Mouse (Mus musculus) heart, embryonic 11.5 days (tissue): ENCODE results near the gene Magi2. TPM values are rescaled to one million over a fixed set of nuclear protein-coding genes. Genes with fewer than 3 reads are reported as not detected.

Experiments
- ATAC-seq: fragments of 200-750 bp; cut with Nextera tagmentation; replicated peaks from 2 replicates; pipeline ENCODE4 v1.8.0; 2017; ENCODE audit warnings: moderate library complexity; ENCODE audit not compliant: insufficient number of reproducible peaks, low FRiP score, low TSS enrichment
- H3K27ac ChIP-seq: fragments of 300-500 bp; sonication (generic); 2 replicates; pipeline ENCODE4 v1.5.1; 2014; ENCODE audit warnings: mild to moderate bottlenecking, low read depth, low read length
- H3K27me3 ChIP-seq: fragments of 300-500 bp; sonication (generic); 2 replicates; pipeline ENCODE4 v1.6.1; 2014; ENCODE audit warnings: mild to moderate bottlenecking, low read length, mixed read lengths; ENCODE audit not compliant: control insufficient read depth, insufficient read depth
- H3K36me3 ChIP-seq: fragments of 300-500 bp; sonication (generic); 2 replicates; pipeline ENCODE4 v1.6.1; 2014; ENCODE audit warnings: mild to moderate bottlenecking, low read length, moderate library complexity, mixed read lengths; ENCODE audit not compliant: control insufficient read depth, insufficient read depth
- H3K4me1 ChIP-seq: fragments of 300-500 bp; sonication (generic); 2 replicates; pipeline ENCODE4 v1.6.1; 2014; ENCODE audit warnings: low read length; ENCODE audit not compliant: control insufficient read depth, insufficient read depth
- H3K4me2 ChIP-seq: fragments of 300-500 bp; sonication (generic); 2 replicates; pipeline ENCODE4 v1.6.1; 2014; ENCODE audit warnings: mild to moderate bottlenecking, moderate library complexity
- H3K4me3 ChIP-seq: fragments of 300-500 bp; sonication (generic); 2 replicates; pipeline ENCODE4 v1.5.1; 2014; ENCODE audit warnings: low read depth, low read length
- H3K9ac ChIP-seq: fragments of 300-500 bp; sonication (generic); 2 replicates; pipeline ENCODE4 v1.6.1; 2014; ENCODE audit warnings: mild to moderate bottlenecking, low read depth, low read length, moderate library complexity
- H3K9me3 ChIP-seq: fragments of 300-500 bp; sonication (generic); replicated peaks from 2 replicates; pipeline ENCODE4 v1.6.1; 2016; ENCODE audit warnings: low read length; ENCODE audit not compliant: control insufficient read depth
- WGBS: fragments of 180-500 bp; shearing (Covaris S2); extraction: QIAGEN DNeasy Blood & Tissue Kit; methylation state at CpG from one replicate; pipeline ENCODE4 v1.1.7; 2014; ENCODE audit not compliant: insufficient replicate concordance; 5-methylcytosine and 5-hydroxymethylcytosine counted together
- polyA plus RNA-seq: library from polyadenylated mRNA; unstranded; fragments of >200 nt; fragmentation: Nextera tagmentation; extraction: Ambion mirVana; gene quantifications from 2 replicates; pipeline ENCODE4 v1.2.1, GENCODE M21; 2014

Magi2 gene
- polyA plus RNA-seq, 1 experiment from 2014 or later = 2.5 TPM

DNA sequence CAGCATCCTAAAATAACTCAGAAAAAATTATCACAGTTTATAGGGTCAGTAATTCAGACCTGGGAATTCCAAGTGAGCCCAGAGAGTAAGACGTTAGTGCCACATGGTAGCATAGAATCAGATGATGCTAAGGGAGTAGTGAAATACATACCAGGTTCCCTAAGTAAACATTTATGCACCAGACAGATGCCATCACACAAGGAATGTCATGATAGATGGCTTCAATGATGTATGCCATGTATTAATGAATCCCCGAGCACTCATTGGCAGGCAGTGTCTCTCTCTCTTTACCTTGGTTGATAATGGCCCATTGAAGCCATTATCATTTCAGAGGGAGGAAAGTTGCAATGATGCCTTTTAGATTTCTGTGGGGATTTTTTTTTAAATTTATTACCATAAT is 490.5 kb downstream of the Magi2 start:
- ATAC-seq = no peak
- no peaks in the 10 kb centered on the region for H3K4me1 ChIP-seq
- 89% methylated on average over 2 of the region's 2 CpGs for WGBS
- H3K27me3 ChIP-seq = no peaks in the 10 kb centered on the region
- no peak overlapping the region for H3K27ac ChIP-seq
- no peaks in the 10 kb centered on the region for H3K9me3 ChIP-seq
- H3K4me2 ChIP-seq = no peak overlapping the region
- H3K9ac ChIP-seq = no peak overlapping the region
- no peak overlapping the region for H3K4me3 ChIP-seq
- H3K36me3 ChIP-seq = no peaks in the 10 kb centered on the region

DNA sequence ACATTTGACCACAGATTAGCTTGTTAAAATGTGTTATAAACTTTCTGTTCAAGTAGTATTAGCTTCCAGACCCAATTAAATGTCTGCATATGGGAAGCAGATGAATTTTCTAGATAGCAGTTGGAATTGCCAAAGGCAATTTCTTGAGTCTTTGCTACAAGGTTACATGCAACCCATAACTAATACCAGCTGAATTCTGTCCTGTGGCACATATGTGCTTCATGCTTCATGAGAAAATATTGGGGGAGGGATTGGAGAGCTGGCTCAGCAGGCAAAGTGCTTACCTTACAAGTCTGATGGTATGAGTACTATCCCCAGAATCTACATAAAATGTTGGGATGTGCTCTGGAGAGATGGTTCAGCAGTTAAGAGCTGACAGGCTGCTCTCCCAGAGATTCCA is 499.4 kb downstream of the Magi2 start:
- Histone ChIP-seq H3K9ac (no peak overlapping the region), H3K4me3 (no peak overlapping the region), H3K4me2 (no peak overlapping the region), H3K9me3 (no peaks in the 10 kb centered on the region), H3K4me1 (no peaks in the 10 kb centered on the region), H3K27me3 (no peaks in the 10 kb centered on the region), H3K36me3 (no peaks in the 10 kb centered on the region), H3K27ac (no peak overlapping the region)
- no peak for ATAC-seq

DNA sequence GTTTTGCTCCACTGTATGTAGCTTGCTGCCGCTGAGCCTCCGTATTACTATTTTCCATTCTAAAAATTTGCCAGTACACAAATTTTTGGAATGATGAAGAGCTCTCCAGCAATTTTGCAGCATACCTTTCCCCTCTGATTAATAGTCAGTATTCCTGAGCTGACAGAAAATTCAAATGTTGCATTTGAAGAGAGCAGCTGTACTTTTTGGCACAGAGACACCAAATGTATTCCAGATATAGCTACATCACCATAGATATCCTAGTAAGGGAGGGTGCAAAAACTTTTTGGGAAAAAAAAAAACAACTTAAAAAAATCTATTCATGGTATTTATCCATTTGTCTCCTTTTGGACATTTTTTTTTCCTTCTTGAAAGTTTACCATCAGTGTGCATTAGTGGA is 518.5 kb downstream of the Magi2 start:
- no peaks in the 10 kb centered on the region for H3K27me3 ChIP-seq
- WGBS = 91% methylated on average over 2 of the region's 2 CpGs
- H3K4me2 ChIP-seq = no peak overlapping the region
- H3K4me1 ChIP-seq = no peaks in the 10 kb centered on the region
- H3K9me3 ChIP-seq = no peaks in the 10 kb centered on the region
- no peak overlapping the region for H3K4me3 ChIP-seq
- no peak overlapping the region for H3K27ac ChIP-seq
- no peak overlapping the region for H3K9ac ChIP-seq
- ATAC-seq = no peak
- no peaks in the 10 kb centered on the region for H3K36me3 ChIP-seq

DNA sequence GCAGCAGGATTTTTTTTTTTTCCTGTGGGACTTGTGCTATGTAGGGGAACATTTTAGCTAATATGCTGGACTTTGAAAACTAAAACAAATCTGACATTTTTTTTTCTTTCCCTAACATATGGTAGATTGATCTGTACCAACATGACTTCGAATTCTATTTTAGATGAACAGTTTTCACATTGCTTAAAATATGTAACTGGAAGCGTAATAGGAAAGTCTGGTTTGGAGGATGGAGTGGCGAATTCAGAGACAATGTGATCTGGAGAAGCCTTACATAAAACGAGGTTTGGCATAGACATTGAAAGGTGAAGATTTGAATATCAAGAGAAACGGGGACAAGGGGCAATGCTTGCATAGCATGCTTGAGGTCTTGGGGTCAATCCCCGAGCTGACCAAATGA is 519.1 kb downstream of the Magi2 start:
- Histone ChIP-seq H3K9me3 (no peaks in the 10 kb centered on the region), H3K27ac (no peak overlapping the region), H3K4me2 (no peak overlapping the region), H3K4me3 (no peak overlapping the region), H3K4me1 (no peaks in the 10 kb centered on the region), H3K27me3 (no peaks in the 10 kb centered on the region), H3K9ac (no peak overlapping the region), H3K36me3 (no peaks in the 10 kb centered on the region)
- ATAC-seq = no peak
- WGBS = 73% methylated on average over 6 of the region's 6 CpGs

DNA sequence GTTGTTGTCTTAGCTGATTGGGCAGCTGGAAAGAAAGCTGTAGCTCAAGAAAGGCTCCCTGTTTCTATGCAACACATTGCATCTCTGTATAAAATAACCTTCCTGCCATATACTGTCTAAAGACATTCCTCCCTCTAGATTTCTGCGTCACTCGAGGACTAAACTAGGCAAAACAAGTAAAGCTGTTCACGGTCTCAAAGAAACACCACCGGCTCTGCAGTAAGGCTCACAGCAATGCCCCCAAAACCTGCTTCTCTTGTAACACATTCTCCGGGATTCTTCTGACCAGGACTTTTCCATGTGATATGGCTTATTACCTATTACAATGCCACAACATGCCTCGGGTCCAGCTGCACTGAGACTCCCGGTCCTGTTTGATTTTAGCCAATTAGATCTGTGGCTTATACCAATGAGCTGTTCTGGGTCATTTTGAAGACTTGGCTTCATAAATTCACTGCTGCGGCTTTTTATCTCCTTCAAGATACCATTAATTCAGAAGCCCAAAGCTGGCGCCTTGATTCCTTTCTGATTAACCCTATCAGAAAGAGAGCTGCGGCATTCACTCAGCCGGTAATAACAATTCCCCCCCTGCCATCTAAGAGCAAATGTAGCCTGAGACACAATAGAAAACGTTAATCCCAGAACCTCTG is 520.2 kb downstream of the Magi2 start:
- H3K9ac ChIP-seq = no peak overlapping the region
- no peak for ATAC-seq
- H3K9me3 ChIP-seq = no peaks in the 10 kb centered on the region
- H3K4me1 ChIP-seq = no peaks in the 10 kb centered on the region
- no peaks in the 10 kb centered on the region for H3K36me3 ChIP-seq
- H3K4me2 ChIP-seq = no peak overlapping the region
- H3K27me3 ChIP-seq = no peaks in the 10 kb centered on the region
- H3K27ac ChIP-seq = no peak overlapping the region
- 70% methylated on average over 12 of the region's 12 CpGs for WGBS
- no peak overlapping the region for H3K4me3 ChIP-seq

DNA sequence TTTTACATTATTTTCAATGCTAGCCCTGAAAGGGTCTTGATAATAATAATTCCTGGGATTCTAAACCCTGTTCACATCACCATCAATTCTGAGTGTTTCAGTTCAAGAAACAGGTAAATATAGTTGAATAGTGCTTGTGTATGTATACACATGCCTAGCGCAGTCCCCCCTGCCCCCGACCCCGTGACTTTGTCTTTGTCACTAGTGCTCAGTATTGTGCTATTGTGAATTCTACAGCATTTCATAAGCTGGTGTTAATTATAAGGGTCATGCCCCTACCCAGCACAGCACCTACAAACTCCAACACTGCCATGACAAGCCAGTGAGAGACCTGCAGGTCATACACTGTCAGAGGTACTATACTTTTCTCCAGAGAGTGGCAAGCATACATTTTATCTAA is 520.8 kb downstream of the Magi2 start:
- WGBS = 86% methylated on average over 3 of the region's 3 CpGs
- no peaks in the 10 kb centered on the region for H3K36me3 ChIP-seq
- no peaks in the 10 kb centered on the region for H3K27me3 ChIP-seq
- H3K4me3 ChIP-seq = no peak overlapping the region
- no peaks in the 10 kb centered on the region for H3K4me1 ChIP-seq
- H3K9ac ChIP-seq = no peak overlapping the region
- H3K27ac ChIP-seq = no peak overlapping the region
- H3K9me3 ChIP-seq = no peaks in the 10 kb centered on the region
- ATAC-seq = no peak
- no peak overlapping the region for H3K4me2 ChIP-seq

DNA sequence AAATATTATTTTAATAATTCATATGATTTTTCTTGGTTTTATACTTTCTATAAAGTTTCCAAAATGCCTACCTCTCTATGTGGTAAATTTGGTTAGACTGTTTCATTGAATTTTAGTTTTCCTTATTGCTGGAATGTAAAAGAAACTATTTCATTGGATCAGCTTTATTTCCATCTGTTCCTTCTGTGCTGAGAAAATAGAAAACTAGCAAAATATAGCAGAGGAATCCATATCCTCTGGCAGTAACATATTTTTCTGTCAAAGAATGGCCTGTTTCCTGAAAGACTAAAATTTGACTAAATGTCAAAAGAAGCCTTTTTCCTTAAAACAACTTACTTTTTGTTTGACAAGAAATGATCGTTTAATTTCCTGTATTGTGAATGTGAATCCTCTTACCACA is 552.4 kb downstream of the Magi2 start:
- no peak overlapping the region for H3K27ac ChIP-seq
- no peak overlapping the region for H3K4me3 ChIP-seq
- H3K27me3 ChIP-seq = no peaks in the 10 kb centered on the region
- no peaks in the 10 kb centered on the region for H3K36me3 ChIP-seq
- no peaks in the 10 kb centered on the region for H3K4me1 ChIP-seq
- ATAC-seq = no peak
- H3K4me2 ChIP-seq = no peak overlapping the region
- no peaks in the 10 kb centered on the region for H3K9me3 ChIP-seq
- H3K9ac ChIP-seq = no peak overlapping the region
- 80% methylated on average over 1 of the region's 1 CpGs for WGBS

DNA sequence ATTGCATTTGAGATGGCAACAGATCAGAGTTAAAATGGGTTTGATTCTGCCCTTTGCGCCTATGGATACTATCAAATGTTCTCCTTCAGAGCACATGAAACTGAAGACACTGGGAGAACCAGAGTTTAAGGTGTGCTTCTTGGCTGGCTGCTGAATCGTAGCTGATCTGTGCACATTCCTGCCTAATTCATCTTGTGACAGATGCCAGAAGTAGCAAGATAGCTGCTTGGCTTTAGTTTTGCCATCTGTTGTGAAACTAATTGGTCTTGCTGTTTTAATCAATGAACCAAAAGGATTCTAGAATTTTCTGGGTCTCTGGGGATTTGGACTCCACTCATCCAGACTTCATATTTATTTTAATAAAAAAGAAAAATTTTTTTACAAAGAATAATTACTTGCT is 553.2 kb downstream of the Magi2 start:
- Histone ChIP-seq H3K4me2 (no peak overlapping the region), H3K27me3 (no peaks in the 10 kb centered on the region), H3K27ac (no peak overlapping the region), H3K9me3 (no peaks in the 10 kb centered on the region), H3K36me3 (no peaks in the 10 kb centered on the region), H3K9ac (no peak overlapping the region), H3K4me3 (no peak overlapping the region), H3K4me1 (no peaks in the 10 kb centered on the region)
- ATAC-seq = no peak
- 70% methylated on average over 2 of the region's 2 CpGs for WGBS

DNA sequence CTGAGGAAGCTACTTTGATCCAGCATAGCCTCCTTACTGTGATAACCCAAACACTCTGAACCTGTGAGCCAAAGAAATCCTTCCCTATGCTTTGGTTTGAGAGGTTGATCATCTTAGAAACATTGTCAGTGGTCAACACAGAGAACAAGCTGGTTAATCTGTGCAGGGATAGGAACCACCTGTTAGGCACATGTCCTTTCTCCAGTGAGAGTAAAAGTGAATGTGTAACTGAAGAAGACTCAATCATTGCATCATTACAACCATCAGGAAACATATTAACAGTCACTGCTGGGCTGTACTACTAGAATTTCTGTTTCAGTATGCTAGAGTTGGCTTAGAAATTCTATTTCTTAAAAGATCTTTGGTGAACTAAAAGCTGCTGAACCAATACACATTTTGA is 558.5 kb downstream of the Magi2 start:
- no peaks in the 10 kb centered on the region for H3K9me3 ChIP-seq
- no peak for ATAC-seq
- H3K36me3 ChIP-seq = no peaks in the 10 kb centered on the region
- no peaks in the 10 kb centered on the region for H3K4me1 ChIP-seq
- H3K4me2 ChIP-seq = no peak overlapping the region
- H3K27me3 ChIP-seq = no peaks in the 10 kb centered on the region
- H3K27ac ChIP-seq = no peak overlapping the region
- H3K4me3 ChIP-seq = no peak overlapping the region
- H3K9ac ChIP-seq = no peak overlapping the region
